Mouse (Mus musculus): ENCODE measurements around the gene Ackr1. TPM values are rescaled to one million over a fixed set of nuclear protein-coding genes. Genes with fewer than 3 reads are reported as not detected.

The Ackr1 gene
- 1.4 and 2.0 TPM in 2 replicates for polyA plus RNA-seq (2015; fragmentation: Nextera tagmentation; extraction: Ambion mirVana)

DNA sequence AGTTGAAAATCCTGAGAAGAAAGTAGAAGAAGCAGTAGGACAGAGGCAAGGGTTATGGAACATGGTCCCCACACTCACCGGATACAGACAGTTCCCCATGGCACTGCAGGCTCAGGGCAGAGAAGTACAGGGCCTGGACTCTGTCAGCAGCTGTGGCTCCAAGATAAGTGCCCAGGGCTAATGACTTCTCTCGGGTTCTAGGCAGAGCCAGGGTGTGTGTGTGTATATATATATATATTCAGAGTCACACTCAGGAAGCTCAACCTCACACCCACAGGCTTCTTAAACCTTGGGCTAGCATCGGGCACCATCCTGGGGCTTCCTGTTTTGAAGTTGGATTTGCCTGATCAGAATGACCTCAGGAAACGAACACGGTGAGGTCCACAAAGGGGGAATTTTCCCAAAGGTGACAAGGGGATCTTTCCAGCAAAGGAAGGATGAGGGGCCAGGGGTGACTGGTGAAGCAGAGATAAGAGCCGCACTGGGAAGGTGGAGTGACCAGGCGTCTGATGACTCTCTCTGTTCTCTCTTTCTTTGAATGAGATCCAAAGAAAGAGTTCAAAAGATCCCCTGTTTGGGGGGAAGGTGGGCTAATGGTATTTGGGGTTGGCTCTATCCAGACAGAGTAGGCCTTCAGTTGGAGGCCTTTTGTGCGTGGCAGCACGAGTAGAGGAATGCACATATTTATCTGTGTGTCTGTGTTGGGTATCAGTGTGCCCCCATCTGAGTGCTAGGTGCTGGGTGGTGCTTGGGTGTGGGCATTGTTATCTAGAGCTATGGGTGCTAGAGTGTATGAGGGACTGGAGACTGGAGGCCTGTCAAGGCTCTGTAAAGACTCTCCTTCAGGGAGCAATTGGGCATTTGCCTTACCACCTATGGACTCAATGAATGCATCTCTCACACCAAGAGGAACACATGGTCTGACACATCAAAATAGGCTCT lies at the start of gene Ackr1:
Gene Ackr1 (minus strand): TSS at position 439 of the 942 bp plus-strand sequence.
- no peak for DNase-seq (ENCODE audit: low spot score)

DNA sequence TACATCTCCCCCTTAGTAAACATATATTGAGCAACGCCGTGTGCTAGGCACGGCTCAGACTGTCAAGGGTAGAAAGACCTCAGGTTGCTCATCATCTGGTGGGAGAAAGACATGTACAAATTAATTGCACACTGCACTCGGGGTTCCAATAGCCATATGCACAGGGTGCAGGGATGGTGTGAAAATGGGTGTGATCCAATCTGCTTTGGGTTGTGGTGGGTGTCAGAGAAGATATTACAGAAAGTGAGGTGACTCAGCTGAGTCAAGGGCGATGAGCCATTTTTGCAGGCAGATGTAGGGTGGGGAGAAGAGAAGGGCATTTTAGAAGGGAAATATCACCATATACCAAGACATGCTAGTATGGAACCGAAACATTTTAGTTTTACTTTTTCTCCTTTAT lies 47.9 kb upstream of the Ackr1 start:
- DNase-seq (ENCODE audit: low spot score): no peak

DNA sequence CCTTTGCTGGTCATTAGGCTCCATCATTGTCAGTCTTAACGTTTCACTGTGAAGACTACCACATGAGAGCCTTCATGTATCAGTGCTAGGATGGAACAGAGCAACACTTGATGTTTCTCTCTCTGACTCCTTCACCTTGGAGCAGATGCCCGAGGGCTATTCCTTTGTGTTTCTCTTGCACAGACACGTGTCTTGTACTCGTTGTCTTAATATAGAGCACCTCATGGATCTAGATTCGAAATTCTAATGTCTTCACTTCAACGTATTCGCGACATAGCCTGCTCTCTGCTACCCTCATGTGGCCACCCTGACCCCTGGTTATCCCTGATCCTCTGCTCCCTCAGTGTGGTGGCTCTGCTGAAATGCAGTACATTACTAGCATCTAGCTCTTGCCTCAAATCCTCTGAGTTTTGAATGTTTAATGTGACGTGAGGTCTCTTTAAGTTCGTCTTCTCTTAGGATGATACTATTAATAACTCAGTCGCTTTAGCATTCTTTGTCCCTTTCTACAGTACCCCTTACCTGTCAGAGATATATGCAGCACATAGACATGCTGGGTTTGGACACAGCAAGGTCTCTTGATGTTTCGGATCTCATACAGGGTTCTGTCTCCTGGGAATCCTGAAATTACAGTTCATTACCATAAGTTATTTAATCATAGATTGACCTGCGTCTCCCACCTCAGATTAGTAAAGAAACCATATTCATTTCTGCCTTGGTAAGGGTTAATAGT lies 44.0 kb upstream of the Ackr1 start:
- no peak for DNase-seq (ENCODE audit: low spot score)

DNA sequence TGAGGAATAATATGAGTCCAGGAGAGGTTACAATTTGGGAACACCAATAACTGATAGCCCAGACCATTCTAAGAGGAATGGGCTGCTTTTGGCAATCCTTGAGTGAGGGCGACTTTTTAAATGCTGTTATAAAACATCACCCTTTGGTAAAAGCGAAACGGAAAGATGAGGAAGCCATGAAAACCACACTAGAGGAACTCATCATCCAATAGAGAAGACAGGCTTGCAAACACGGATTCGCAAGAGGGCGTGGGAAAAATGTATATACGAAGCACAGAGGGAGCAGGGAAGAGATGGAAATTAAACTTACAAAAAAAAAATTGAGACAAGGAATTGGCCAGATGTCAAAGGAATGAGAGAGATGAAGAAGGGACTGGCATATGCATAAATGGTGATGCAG lies 40.5 kb upstream of the Ackr1 start:
- no peak for DNase-seq (ENCODE audit: low spot score)

DNA sequence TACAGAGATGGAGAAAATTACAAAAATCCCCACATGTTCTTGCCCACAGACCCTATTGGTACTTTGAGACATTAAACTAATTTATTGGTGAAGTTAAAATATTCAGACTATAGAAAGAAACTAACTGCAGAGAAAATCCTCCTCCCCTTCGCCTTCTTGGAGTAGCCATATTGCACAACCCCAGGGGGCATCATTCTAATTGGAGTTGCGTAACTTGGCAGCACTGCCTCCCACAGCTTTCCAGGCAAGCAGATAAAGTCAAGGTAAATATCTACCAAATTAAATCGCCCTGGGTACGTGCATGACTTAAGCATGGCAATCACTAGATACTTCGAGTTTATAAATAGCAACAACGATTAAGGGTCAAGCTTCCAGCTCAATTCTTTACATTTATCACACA lies 38.0 kb upstream of the Ackr1 start:
- DNase-seq (ENCODE audit: low spot score): no peak

DNA sequence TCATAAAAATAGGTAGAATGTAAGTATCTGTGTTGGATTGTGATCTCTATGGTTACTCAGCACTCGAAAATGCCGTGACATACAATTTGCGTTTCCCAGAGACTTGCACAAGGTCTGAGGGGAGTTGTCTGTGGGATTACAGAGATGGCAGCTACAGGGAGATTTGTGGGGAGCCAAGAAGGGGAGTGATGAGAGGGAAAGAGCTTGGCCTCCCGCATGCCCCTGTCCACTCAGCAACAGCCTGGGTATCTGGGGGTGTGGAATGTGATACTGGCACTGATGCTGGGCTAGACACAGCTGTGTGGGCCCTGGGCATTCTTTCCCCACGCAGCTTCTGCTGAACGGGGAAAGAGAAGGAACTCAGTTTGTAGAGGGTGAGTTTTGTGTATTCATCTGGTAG lies 36.9 kb upstream of the Ackr1 start:
- no peak for DNase-seq (ENCODE audit: low spot score)

DNA sequence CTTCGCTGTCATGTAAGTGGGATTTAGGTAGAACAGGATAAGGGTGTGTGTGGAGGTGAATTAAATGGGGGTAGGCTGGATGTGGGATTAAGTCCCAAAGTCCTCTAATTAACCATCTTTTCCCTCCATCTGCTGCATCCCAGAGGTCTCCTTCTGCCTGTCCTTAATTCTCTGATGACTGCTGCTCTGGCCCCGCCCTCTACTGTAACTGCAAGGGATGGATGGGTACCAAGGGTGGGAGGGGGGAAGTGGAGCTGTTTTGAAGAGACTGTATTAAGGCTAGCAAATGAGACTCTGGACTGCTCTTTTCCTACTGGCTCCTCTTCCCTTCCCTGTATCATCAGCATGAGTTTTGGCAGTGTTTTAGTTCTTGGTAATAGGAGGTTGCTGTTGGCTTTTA lies 36.1 kb upstream of the Ackr1 start:
- DNase-seq (ENCODE audit: low spot score): no peak

DNA sequence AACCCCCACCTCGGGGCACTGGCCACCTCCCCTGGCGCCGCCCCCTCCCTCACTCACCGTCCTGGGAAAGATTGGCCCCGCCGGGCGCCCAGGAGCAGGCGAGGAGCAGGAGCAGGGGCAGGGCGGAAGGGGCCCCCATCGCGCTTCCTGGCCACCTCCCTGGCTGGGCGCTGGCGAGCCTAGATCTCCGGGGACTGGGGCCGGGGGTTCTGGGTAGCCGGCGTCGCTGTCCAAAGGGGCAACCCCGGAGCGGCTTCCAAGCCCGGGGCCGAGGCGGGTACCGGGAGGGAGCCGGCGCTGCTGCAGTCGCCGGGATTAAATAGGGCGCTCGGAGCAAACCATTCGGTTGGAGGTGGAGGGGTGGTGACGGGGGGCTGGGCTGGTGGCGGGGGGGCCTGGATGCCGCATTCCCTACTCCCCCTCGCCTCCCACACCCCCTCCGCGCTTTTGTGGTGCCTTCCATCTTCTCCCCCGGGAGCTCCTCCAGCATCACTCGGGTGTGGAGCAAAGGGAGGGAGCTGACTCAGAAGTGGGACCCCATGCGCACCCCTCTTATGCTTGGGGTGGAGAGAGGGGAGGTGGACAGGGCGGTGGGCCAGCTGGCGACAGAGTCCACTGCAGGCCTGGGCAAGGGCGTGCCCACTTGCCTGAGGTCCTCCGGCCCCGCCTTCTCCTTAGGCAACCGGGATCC lies 34.0 kb upstream of the Ackr1 start, which contains the start of gene Cadm3:
Gene Cadm3 (minus strand): TSS at position 340 of the 691 bp plus-strand sequence.
- DNase-seq (ENCODE audit: low spot score): no peak

DNA sequence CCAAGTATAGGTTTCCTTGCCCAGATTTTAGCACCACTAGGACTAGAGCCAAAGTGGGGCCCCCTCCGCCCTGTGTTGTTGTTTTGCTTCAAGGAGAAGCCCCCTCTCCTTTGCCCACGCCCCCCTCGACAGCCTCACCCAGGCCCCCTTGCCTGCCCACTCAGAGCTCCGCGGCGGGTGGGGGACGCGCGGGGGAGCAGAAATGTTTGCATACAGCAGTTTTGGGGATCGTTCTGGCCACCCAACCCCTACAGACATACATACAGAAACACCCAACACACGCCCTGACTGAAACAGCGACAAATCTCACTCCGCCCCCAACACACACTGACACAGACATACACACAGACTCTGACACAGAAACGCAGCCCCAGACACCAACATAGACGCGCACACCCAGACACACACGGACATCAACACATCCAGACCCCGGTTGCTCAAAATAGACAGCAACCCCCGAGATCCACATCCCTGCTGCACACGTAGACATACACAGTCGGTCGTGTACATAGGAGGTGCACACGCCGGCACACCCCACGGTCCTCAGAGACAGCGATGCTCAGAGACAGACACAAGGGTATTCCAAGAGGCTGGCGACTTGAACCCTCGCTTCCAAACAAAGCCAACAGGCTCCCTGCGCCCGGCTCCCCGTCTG lies 33.3 kb upstream of the Ackr1 start:
- DNase-seq (ENCODE audit: low spot score): no peak

DNA sequence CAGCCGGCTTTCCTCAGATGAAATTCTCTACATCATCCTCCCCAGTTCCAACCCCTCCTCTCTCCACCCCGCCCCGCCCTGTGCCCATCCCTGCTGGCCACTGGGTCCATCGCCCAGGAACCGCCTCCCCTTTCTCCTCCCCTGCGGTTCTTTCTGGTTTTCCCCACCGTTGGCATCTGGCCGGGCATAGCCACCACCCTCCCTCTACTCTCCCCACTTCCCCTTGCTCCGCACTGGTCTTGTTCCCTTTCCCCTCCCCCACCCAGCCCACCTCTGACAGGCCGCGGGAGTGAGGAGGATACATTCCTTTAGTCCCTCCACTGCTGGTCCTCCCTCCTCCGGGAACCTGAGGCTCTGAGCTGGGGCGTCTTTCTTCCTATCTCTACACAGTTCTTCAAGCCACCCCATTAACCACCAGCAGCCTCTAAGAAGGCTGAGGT lies 32.4 kb upstream of the Ackr1 start:
- DNase-seq (ENCODE audit: low spot score): no peak

DNA sequence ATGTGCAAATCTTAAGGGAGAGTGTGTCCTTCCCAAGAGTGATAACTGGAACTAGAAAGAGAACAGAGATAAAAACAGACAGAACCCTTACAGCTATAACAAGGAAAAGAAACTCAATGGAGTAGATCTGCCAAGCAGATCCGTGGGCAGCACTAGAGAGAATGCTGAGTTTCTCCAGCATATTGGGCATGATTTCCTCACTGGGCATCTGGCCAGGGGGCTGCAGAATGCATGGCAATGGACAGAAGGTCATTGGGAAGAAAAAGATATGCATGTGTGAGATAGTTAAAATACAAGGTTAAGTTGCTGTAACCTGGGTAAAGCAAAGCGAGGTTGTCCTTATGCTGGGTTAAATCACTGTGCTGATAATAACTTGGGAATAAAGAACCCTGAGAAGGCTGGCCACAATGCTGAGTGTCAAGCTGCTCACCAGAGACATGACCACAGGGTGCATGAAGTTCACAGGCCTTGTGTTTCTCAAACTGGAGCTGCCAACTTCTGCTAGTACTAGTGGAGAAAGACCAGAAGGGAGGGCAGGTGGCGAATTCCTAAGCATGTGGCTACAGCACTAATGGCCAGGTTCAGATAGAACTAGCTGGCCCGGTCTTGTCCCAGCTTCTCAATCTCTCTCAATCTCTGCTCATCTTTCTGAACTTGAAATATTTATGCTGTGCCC lies 30.7 kb upstream of the Ackr1 start:
- no peak for DNase-seq (ENCODE audit: low spot score)

DNA sequence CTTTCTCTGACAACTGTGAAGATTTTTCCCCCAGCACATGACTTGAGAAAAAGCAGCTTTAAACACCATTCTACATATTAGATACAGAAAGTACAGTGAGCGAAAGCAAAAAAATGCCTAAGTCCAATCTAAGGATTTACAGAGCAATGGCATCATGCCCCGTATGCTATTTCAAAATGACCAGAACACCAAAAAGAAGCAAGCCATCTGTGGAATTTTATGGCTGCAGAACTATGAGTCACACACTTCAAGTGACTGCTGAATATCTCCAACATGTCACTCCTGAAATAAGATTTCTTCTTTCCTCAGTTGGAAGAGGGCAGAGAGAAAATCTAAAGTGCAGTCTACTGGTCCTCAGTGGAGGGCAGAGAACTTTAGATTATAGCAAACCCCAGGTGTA lies 29.9 kb upstream of the Ackr1 start:
- no peak for DNase-seq (ENCODE audit: low spot score)

DNA sequence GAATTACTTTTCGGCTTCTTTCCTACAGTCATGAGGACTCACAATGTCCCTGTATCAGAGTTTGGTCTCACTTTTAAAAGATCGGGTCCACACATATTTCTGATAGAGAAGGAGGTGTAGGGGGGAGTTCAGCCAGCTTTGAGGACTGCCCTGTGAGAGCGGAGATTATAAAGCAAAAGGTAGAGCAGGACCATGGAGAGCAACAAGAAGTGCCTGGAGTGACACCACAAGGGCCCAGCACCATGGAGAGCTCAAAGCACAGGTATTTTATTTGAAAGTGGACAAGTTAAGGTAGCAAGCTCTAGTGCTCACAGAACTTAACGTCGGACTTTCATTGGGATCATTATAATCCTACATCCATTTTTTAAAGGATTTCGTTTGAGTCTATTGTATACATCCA lies 28.1 kb upstream of the Ackr1 start:
- DNase-seq (ENCODE audit: low spot score): peak; percentile 46

DNA sequence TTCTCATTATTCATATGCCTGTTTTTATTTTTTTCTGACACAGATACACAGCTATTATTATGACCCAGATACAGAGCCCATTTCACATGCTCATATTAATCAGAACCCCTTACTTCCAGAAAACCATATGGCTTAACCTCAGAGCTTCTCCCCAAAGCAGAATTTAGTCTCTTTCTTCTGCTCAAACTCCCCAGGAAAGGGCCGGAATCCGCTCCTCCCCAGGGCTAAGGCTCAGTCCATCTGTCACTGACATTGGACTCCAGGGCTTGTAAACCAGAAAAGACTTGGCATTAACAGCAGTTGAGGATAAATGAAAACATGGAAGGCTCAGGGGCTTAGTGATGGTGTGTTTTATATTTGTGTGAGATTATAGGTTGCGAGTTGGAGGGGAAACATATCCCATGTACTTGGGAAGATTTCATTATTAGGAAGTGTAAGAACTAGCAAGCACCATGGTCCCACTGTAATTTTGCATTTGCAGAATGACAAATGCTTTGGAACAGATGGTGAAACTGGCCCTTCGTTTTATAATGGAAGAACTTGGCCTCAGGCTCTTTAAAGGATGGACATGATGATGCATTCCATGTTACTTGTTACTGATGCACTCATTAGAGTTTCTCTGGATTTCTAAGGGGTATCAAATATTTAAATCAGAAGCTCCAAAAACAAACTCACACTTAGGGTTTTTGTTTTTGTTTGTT lies 26.2 kb upstream of the Ackr1 start:
- no peak for DNase-seq (ENCODE audit: low spot score)

DNA sequence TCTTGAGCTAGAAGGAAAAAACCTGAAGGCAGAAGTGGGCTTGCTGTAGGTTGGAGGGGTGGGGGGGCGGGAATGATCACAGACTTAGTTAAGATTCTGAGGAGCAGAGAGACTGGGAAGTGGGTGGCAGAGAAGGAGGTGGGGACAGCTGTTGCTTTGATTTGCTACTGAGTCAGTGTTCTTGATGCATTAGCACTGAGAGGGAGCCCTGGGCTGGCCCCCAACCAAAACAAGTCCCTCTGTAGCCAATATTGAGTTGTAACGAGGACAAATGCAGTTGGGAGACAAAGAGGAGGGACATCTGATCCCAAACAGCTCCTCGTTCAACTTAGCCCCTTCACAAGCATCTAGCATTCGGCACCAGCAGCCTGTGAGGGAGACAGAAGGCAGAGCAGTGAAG lies 24.2 kb upstream of the Ackr1 start:
- no peak for DNase-seq (ENCODE audit: low spot score)

DNA sequence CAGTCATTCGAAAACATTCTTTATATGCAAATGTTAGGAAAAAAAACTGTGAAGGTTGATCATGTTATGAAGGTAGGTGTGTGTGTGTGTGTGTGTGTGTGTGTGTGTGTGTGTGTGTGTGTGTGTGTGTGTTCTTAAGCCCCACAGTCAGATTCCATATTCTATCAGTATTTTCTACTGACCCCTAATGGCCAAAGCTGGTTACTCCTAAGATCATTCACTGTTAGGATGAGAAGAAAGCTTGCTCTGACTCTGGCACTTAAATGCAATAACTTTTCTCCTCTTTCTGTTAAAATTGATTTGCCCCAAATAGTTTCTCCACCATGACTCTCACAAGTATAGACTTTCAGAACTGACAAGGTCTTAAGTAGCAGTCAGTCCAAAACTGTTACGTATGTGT lies 23.1 kb upstream of the Ackr1 start:
- no peak for DNase-seq (ENCODE audit: low spot score)

DNA sequence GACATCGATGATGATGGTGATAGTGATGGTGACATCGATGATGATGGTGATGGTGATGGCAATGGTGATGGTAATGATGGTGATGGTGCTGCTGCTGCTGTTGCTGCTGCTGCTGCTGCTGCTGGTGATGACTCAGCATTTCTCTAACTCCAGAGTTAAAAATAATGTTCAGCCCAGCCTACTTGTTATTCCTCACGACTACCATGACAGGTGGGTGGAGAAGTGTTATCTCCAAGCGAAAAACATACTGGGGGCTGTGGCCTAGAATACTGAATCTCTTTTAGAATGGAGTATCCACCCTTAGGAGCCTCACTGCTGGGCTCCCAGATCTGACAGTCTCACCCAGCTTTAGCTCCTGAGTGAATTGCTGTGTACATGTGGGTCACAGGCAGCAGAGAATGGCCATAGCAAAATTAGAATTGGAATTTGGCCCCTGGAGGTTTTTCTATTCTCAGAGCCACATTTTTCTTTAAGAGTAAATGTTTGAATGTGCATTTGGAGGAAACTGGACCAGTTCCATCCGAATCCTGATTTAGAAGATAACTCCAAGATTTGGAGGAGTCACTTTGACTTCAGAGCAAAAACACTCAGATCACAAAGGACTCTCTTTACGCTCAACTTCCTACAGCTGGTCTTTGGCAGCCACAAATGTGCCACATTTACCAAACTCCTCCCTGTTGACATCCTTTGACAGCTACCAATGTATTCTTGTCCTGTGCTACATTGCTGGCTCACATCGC lies 21.7 kb upstream of the Ackr1 start:
- DNase-seq (ENCODE audit: low spot score): no peak

DNA sequence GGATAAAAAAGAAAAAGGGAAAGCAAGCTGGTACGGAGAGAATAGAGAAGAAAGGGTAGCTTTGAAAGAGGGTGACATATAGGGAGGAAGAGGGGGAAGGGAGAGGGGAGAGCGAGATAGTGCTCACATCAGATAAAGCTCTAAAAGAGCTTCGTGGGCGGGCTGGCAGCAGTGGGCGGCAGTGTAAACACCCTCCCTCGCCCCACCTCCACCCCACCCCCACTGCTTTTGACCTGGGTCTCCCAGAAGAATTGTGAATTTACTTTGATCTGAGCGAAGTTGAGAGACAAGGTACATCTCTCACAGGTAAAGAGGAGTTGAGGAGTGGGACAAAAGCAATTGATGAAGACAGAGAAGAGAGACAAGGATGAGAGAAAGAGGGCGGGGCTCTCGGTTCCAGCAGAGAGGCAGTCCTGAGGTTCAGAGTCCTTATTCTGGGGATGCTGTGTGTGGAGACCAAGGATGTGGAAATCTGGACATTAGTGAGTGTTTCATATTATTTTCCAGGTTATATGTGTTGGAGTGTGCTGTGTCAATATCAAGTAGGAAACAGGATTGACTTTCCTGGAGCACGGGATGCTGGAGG lies 16.9 kb upstream of the Ackr1 start, which contains the start of gene Aim2:
Gene Aim2 (plus strand): TSS at position 508 of the 586 bp plus-strand sequence.
- no peak for DNase-seq (ENCODE audit: low spot score)

DNA sequence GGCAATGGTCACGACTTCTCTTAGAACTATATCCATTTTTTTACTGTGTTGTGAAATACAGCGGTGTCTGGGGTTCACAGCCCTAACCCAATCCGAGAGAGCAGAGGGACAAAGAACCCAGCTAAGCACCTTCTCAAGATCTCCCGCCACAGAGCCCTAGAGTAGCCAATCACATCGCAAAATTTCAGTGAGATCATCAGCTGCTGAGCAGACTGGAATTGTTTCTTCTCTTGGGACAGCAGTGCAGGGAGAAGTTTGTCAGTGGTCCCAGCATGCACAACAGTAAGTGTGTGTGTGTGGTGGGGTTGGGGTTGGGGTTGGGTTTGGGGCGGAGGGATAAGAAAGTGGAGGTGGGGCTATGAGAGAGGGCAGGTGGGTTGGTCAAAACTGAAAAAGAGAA lies 16.4 kb upstream of the Ackr1 start:
- no peak for DNase-seq (ENCODE audit: low spot score)
